Mouse (Mus musculus): ENCODE data around the gene Rgl1.

DNA sequence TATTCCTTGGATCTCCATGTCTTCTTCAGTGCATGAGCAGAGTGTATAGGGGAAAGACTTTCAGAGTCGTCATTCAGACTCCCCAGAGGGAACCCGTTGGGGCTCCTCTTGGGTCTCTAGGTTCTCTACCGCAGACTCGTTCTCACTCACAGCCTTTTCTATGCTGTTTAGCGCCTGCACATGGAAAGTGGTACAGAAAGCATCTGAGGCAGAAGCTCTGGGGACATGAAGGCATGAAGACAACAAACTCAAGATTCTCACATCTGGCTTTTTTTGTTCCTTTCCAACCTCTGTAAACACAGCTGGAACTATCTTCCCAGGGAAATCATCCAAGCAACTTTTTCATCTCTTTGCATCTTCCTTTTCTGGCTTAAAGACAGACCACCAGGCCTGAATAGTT is 260.0 kb downstream of the Rgl1 start:
- TF ChIP-seq CTCF (IDR thresholded peaks at IDR 0.05; ENCODE audit: extremely low read depth, insufficient read depth, insufficient read length, insufficient replicate concordance), result no peak
- no peak for TF ChIP-seq POLR2A (IDR thresholded peaks at IDR 0.05; ENCODE audit: low read depth, low read length)
